Mouse (Mus musculus): Measurements from ENCODE around the gene 4933434E20Rik. TPM values are rescaled to one million over a fixed set of nuclear protein-coding genes. Genes with fewer than 3 reads are reported as not detected.
A peak's percentile ranks its signal among the peaks of the same experiment; 100 is the strongest.

Gene 4933434E20Rik
- polyA plus RNA-seq, 1 experiment from 2014 or later = 182 TPM

GRCm38 (mm10) chr3:90090892-90091291 lies 39.5 kb downstream of the 4933434E20Rik start:
- in situ Hi-C loops (cut with MboI; ENCODE audit: low pct_unique_long_range_greater_than_20kb) = no loop called here
- no peak for DNase-seq (ENCODE audit: low read depth, low spot score)
- ATAC-seq = no peak
- no peaks in the 10 kb centered on the region for H3K27me3 ChIP-seq
- TF ChIP-seq CTCF (IDR thresholded peaks at IDR 0.05) = no peak
- ChIA-PET CTCF (interaction anchor here (1.5 to 1.6 kb wide), 3 partner anchors 8 to 15 kb away, joined by 4 to 7 read pairs (median 6); no protein-coding TSS in a partner anchor), POLR2A (interaction anchor here (0.9 kb wide), 1 partner anchor 9 kb away, joined by 4 read pairs; no protein-coding TSS in a partner anchor)

DNA sequence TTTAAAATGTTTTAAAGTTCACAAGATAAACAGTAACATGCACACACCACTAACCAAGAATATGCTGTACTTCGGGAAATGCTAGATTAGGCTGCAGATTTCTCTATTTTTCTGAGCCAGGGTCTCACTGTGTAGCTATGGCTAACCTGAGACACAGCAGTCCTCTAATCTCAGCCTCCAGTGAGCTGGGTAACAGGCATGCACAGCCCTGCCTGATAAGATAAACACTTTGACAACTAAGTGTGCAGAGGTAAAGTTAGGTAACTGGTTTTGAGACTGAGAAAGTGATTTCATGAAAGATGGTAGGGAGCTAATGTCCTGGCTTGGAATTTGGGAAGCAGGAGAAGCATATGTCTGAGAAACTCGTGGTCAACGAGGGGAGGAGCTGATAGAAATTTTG lies 43.0 kb downstream of the 4933434E20Rik start:
- in situ Hi-C loops (cut with MboI; ENCODE audit: low pct_unique_long_range_greater_than_20kb) = no loop called here
- ChIA-PET POLR2A (no interaction called here), CTCF (interaction anchor here (0.9 to 2.9 kb wide), 3 partner anchors 13 to 18 kb away, joined by 3 to 8 read pairs (median 8); no protein-coding TSS in a partner anchor)
- no peak for ATAC-seq
- no peak for DNase-seq (ENCODE audit: low read depth, low spot score)
- no peaks in the 10 kb centered on the region for H3K27me3 ChIP-seq
- no peak for TF ChIP-seq CTCF (IDR thresholded peaks at IDR 0.05)

DNA sequence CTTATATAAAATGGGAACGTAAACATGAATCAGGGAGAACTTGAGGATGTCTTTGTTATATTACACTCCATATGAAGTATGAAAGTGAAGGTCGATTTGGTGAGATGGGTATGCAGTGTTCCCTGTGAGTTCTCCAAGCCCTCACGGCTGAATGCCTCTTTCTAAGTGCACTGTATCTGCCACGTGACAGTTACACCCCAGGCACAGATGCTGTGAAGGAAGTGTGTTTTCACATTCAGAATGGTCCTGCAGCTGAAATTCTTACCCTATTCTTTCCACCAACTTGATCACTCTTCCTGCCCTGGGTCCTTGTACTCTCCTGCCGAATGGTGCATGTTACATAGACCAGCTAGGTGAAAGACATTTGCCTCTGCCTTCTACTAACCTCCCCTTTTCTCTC lies 46.5 kb downstream of the 4933434E20Rik start:
- no peak for TF ChIP-seq CTCF (IDR thresholded peaks at IDR 0.05)
- POLR2A ChIA-PET = interaction anchor here (0.6 kb wide), 1 partner anchor 1236 kb away, joined by 11 read pairs; no protein-coding TSS in a partner anchor
- in situ Hi-C loops (cut with MboI; ENCODE audit: low pct_unique_long_range_greater_than_20kb) = no loop called here
- DNase-seq (ENCODE audit: low read depth, low spot score) (no peak), ATAC-seq (no peak)
- CTCF ChIA-PET = interaction anchor here (1.0 to 1.2 kb wide), 2 partner anchors 14 to 28 kb away, joined by 3 to 4 read pairs; no protein-coding TSS in a partner anchor
- H3K27me3 ChIP-seq = no peaks in the 10 kb centered on the region

DNA sequence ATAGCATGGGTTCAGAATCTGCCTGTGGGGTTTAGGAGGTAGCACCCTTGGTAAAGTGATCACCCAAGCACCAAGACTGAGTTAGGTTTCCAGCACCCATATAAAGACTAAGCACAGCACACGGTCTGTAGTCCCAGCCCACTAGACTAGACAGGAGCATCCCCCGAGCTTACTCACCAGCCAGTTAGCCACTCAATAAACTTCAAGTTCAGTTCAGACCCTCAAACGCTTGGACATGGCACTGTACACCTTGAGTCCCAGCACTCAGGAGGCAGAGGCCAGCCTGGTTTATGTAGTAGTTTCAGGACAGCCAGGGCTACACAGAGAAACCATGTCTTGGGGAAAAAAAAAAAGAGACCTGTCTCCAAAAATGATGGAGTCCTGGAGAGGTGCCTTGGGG lies 49.6 kb downstream of the 4933434E20Rik start:
- no peak for TF ChIP-seq CTCF (IDR thresholded peaks at IDR 0.05)
- no peak for DNase-seq (ENCODE audit: low read depth, low spot score)
- ATAC-seq = no peak
- in situ Hi-C loops (cut with MboI; ENCODE audit: low pct_unique_long_range_greater_than_20kb) = no loop called here
- POLR2A ChIA-PET = no interaction called here
- CTCF ChIA-PET = interaction anchor here (1.4 kb wide), 1 partner anchor 12 kb away, joined by 3 read pairs; no protein-coding TSS in a partner anchor
- H3K27me3 ChIP-seq = no peaks in the 10 kb centered on the region

GRCm38 (mm10) chr3:90101673-90102072 lies 50.2 kb downstream of the 4933434E20Rik start:
- no peak for DNase-seq (ENCODE audit: low read depth, low spot score)
- no peak for ATAC-seq
- ChIA-PET CTCF (interaction anchor here (0.9 to 1.4 kb wide), 4 partner anchors 9 to 34 kb away, joined by 3 to 5 read pairs (median 3); no protein-coding TSS in a partner anchor), POLR2A (interaction anchor here (0.6 to 0.7 kb wide), 2 partner anchors 16 to 17 kb away, joined by 3 to 6 read pairs; no protein-coding TSS in a partner anchor)
- H3K27me3 ChIP-seq = no peaks in the 10 kb centered on the region
- no peak for TF ChIP-seq CTCF (IDR thresholded peaks at IDR 0.05)
- in situ Hi-C loops (cut with MboI; ENCODE audit: low pct_unique_long_range_greater_than_20kb) = no loop called here

DNA sequence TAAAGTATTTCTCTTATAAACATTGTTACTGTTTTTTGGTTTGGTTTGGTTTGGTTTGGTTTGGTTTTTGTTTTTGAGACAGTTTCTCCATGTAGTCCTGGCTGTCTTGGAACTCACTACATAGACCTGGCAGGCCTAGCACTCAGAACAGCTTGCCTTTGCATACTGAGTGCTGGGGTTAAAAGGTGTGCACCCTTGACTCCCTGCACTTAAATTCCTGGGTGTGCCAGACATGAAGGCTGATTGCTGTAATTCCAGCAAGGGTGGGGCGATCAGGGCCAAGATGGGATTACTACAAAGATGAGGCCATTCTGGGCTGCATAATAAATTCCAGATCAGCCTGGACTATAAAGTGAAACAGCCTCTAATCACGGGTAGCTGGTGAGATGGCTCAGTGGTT lies 50.8 kb downstream of the 4933434E20Rik start:
- H3K27me3 ChIP-seq = no peaks in the 10 kb centered on the region
- DNase-seq (ENCODE audit: low read depth, low spot score) = no peak
- no peak for TF ChIP-seq CTCF (IDR thresholded peaks at IDR 0.05)
- ChIA-PET CTCF (interaction anchor here (0.9 to 1.4 kb wide), 5 partner anchors 9 to 33 kb away, joined by 3 to 5 read pairs (median 3); no protein-coding TSS in a partner anchor), POLR2A (interaction anchor here (0.6 kb wide), 1 partner anchor 16 kb away, joined by 6 read pairs; no protein-coding TSS in a partner anchor)
- ATAC-seq = no peak
- in situ Hi-C loops (cut with MboI; ENCODE audit: low pct_unique_long_range_greater_than_20kb) = no loop called here

DNA sequence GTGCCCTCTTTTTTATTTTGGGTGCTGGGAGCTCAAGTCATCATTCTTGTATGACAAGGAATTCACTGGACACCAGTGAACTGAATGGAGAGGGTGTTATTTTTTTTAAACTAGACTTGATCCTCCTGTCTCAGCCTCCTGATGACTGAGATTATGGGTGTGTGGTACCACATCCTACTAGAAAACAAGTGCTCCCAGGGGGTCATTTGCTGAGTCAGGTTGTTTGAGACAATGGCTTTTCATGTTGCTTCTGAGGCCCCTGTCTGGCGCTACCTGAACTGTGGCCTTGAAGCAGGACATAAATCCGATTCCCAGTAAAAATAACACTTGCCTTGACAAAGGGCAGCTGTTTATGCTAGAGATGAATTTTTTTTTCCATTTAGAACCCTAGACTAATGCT lies 51.7 kb downstream of the 4933434E20Rik start:
- no peak for TF ChIP-seq CTCF (IDR thresholded peaks at IDR 0.05)
- ATAC-seq = no peak
- H3K27me3 ChIP-seq = no peaks in the 10 kb centered on the region

DNA sequence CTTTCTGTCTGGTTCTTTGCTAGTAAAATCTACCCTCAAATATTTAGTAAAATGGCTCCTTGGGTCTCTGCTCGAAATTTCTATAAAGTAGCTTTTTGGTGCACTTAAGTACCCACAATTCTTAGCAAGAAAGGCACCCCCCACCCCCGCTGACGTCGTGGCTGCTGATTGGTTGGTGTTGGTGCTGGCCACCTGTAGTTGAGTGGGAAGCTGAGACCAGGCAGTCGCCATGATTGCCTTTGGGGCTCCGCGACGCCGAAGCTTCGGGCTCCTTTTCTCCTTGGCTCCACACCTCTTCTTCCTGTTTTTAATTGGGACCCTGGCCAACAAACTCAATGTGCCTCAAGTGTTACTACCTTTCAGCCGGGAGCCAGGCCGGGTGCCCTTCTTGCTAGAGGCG lies 52.5 kb downstream of the 4933434E20Rik start, which contains the start of gene Nup210l:
TSS of gene Nup210l (plus strand) at position 195 of the 400 bp plus-strand sequence.
- ATAC-seq (no peak), DNase-seq (ENCODE audit: low read depth, low spot score) (no peak)
- H3K27me3 ChIP-seq = no peaks in the 10 kb centered on the region
- TF ChIP-seq CTCF (IDR thresholded peaks at IDR 0.05) = no peak
- ChIA-PET POLR2A (no interaction called here), CTCF (no interaction called here)
- in situ Hi-C loops (cut with MboI; ENCODE audit: low pct_unique_long_range_greater_than_20kb) = no loop called here

More for the DNA sequence above, 51.7 kb downstream of the 4933434E20Rik start:
- POLR2A ChIA-PET = no interaction called here
- CTCF ChIA-PET = interaction anchor here (1.1 kb wide), 1 partner anchor 26 kb away, joined by 3 read pairs; no protein-coding TSS in a partner anchor
- DNase-seq (ENCODE audit: low read depth, low spot score) = no peak
- in situ Hi-C loops (cut with MboI; ENCODE audit: low pct_unique_long_range_greater_than_20kb) = no loop called here

DNA sequence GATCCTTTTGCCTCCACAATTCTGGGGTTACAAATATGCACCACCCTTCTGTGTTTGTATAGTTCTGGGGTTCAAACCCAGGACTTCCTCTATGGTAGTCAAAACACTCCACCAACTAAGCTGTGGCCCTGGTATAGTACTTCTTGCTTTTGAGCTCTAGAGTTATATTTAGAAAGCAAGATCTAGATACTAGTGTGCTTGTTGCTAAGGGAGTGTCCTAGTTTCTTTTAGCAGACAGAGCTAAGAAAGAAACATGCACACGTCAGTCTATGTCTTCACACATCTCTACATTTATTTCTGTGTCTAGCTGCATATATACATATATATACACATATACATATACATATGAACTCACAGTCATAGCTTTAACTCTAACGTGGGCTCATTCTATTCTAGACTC lies 60.3 kb downstream of the 4933434E20Rik start:
- no peaks in the 10 kb centered on the region for H3K27me3 ChIP-seq
- POLR2A ChIA-PET = interaction anchor here (0.6 kb wide), 2 partner anchors 18 to 108 kb away, joined by 4 to 6 read pairs; no protein-coding TSS in a partner anchor
- CTCF ChIA-PET = interaction anchor here (0.6 to 4.7 kb wide), 3 partner anchors 11 to 58 kb away, joined by 3 to 17 read pairs (median 3); no protein-coding TSS in a partner anchor
- no peak for DNase-seq (ENCODE audit: low read depth, low spot score)
- in situ Hi-C loops (cut with MboI; ENCODE audit: low pct_unique_long_range_greater_than_20kb) = no loop called here
- no peak for TF ChIP-seq CTCF (IDR thresholded peaks at IDR 0.05)
- ATAC-seq = no peak

GRCm38 (mm10) chr3:90114342-90114741 lies 62.9 kb downstream of the 4933434E20Rik start:
- ATAC-seq (no peak), DNase-seq (ENCODE audit: low read depth, low spot score) (no peak)
- TF ChIP-seq CTCF (IDR thresholded peaks at IDR 0.05) = peak; percentile 38
- ChIA-PET POLR2A (interaction anchor here (0.6 kb wide), 2 partner anchors 83 to 414 kb away, joined by 3 read pairs; no protein-coding TSS in a partner anchor), CTCF (interaction anchor here (1.1 to 4.7 kb wide), 3 partner anchors 8 to 161 kb away, joined by 3 to 17 read pairs (median 3); no protein-coding TSS in a partner anchor)
- in situ Hi-C loops (cut with MboI; ENCODE audit: low pct_unique_long_range_greater_than_20kb) = no loop called here
- no peaks in the 10 kb centered on the region for H3K27me3 ChIP-seq

DNA sequence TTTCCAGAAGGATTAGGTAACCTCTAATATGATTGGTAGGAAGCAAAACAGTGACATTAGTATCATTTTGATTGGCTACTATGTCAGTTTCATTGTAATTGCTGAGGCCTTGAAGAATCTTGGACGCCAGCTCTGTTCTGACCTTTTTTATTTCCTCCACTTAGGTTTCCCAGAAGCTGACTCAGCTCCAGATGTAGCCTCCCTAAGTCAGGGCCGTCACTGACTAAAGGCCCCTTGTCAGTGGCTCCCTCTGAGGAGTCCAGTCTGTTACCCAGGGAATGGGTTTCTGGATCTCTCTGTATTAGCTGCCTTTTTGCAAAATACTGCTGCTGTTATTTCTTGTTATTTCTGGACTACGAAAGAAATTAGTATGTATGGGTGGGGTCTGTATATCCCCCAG lies 64.1 kb downstream of the 4933434E20Rik start:
- DNase-seq (ENCODE audit: low read depth, low spot score) (no peak), ATAC-seq (no peak)
- POLR2A ChIA-PET = interaction anchor here (1.2 kb wide), 1 partner anchor 16 kb away, joined by 3 read pairs; no protein-coding TSS in a partner anchor
- CTCF ChIA-PET = interaction anchor here (0.8 to 1.4 kb wide), 3 partner anchors 19 to 162 kb away, joined by 3 read pairs; no protein-coding TSS in a partner anchor
- H3K27me3 ChIP-seq = no peaks in the 10 kb centered on the region
- in situ Hi-C loops (cut with MboI; ENCODE audit: low pct_unique_long_range_greater_than_20kb) = no loop called here
- no peak for TF ChIP-seq CTCF (IDR thresholded peaks at IDR 0.05)

Other genes with a start within 250 kb of the 4933434E20Rik start
- 0.03 TPM for gene She, start 220.3 kb upstream of the 4933434E20Rik start, polyA plus RNA-seq (2021)
- gene Il6ra, start 138.4 kb upstream of the 4933434E20Rik start, polyA plus RNA-seq (2021) = 2.6 TPM
- 52.0 TPM for gene Atp8b2, start 88.1 kb upstream of the 4933434E20Rik start, polyA plus RNA-seq (2021)
- gene Hax1, start 52.9 kb upstream of the 4933434E20Rik start, polyA plus RNA-seq (2021) = 205 TPM
- 232 TPM for gene Ubap2l, start 992 bp downstream of the 4933434E20Rik start, polyA plus RNA-seq (2021)
- gene Tpm3, start 21.0 kb downstream of the 4933434E20Rik start, polyA plus RNA-seq (2021) = 501 TPM
- gene Nup210l, start 52.5 kb downstream of the 4933434E20Rik start, polyA plus RNA-seq (2021) = 0.46 TPM
- gene Rps27, start 162.0 kb downstream of the 4933434E20Rik start, polyA plus RNA-seq (2021) = 2,084 TPM
- gene Rab13, start 162.1 kb downstream of the 4933434E20Rik start, polyA plus RNA-seq (2021) = 66.8 TPM
- 108 TPM for gene Jtb, start 180.0 kb downstream of the 4933434E20Rik start, polyA plus RNA-seq (2021)
- 1.1 TPM for gene Creb3l4, start 191.9 kb downstream of the 4933434E20Rik start, polyA plus RNA-seq (2021)
- 243 TPM for gene Slc39a1, start 196.5 kb downstream of the 4933434E20Rik start, polyA plus RNA-seq (2021)
- gene Crtc2, start 202.5 kb downstream of the 4933434E20Rik start, polyA plus RNA-seq (2021) = 77.0 TPM
- gene Dennd4b, start 213.5 kb downstream of the 4933434E20Rik start, polyA plus RNA-seq (2021) = 14.1 TPM
- gene Gatad2b, start 241.5 kb downstream of the 4933434E20Rik start, polyA plus RNA-seq (2021) = 40.8 TPM